Mouse (Mus musculus): ENCODE results near the gene Abcc1. TPM values are rescaled to one million over a fixed set of nuclear protein-coding genes. Genes with fewer than 3 reads are reported as not detected.

The Abcc1 gene
- polyA plus RNA-seq, 1 experiment from 2014 or later = 13.2 TPM

DNA sequence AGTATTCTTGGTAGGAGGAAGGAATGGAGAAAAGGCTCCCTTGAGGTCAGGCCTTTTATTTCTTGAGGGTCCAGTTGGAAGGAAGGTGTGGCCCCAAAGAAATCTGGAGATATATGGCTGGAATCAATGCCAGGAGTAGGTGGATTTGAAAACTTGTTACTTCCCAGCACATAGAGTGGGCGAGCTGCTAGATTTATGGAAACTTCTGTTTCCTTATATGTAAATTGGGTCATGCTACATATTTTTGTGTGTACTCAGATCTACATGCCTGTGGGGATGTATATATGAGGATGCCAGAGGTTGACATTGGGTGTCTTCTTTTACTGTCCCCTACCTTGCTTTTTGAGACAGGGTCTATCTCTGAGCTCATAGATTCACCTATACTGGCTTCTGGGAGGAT is 14.6 kb downstream of the Abcc1 start:
- no peak overlapping the region for H3K4me3 ChIP-seq (ENCODE audit: low read depth, low read length)

DNA sequence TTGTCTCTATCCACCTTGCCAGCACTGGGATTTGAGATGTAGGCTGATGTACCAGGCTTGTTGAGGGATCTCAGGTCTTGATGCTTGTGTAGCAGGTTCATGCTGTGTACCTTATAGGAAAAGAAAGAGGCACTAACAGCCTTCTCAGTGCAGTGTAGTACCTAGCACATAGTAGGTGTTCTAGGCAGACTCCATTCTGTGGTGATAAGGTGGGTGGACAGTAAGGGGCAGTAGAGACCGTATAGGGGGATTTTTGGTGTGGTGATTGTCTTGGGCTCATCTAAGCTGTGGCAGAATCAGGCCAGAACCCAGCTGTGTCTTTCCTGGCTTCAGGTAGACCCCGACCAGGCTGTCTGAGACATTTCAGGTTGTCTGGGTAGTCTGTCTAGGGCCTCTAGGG is 15.0 kb downstream of the Abcc1 start:
- H3K9ac ChIP-seq = no peak overlapping the region
- no peak overlapping the region for H3K4me2 ChIP-seq
- TF ChIP-seq CTCF (IDR thresholded peaks at IDR 0.05; ENCODE audit: low read depth) = no peak
- H3K9me3 ChIP-seq (ENCODE audit: low read depth, low read length) = no peaks in the 10 kb centered on the region
- DNase-seq (no peak), ATAC-seq (ENCODE audit: insufficient read depth) (no peak)
- WGBS = 74% methylated on average over 2 of the region's 2 CpGs
- H3K27ac ChIP-seq (ENCODE audit: low read depth) = no peak overlapping the region
- no peaks in the 10 kb centered on the region for H3K36me3 ChIP-seq (ENCODE audit: insufficient read depth)
- H3K4me3 ChIP-seq (ENCODE audit: low read depth, low read length) = no peak overlapping the region
- H3K27me3 ChIP-seq (ENCODE audit: insufficient read depth, low read length) = no peaks in the 10 kb centered on the region
- peaks cover 3% of the 10 kb centered on the region; the same call in 1 of the 2 replicates for H3K4me1 ChIP-seq (ENCODE audit: insufficient read depth)

More for the DNA sequence above, 14.6 kb downstream of the Abcc1 start:
- Histone ChIP-seq H3K4me1 (ENCODE audit: insufficient read depth) (peaks cover 3% of the 10 kb centered on the region; the same call in 1 of the 2 replicates), H3K36me3 (ENCODE audit: insufficient read depth) (no peaks in the 10 kb centered on the region), H3K9ac (no peak overlapping the region), H3K27ac (ENCODE audit: low read depth) (no peak overlapping the region), H3K4me2 (no peak overlapping the region), H3K27me3 (ENCODE audit: insufficient read depth, low read length) (no peaks in the 10 kb centered on the region), H3K9me3 (ENCODE audit: low read depth, low read length) (no peaks in the 10 kb centered on the region)
- DNase-seq (no peak), ATAC-seq (ENCODE audit: insufficient read depth) (no peak)
- 90% methylated on average over 1 of the region's 1 CpGs for WGBS
- TF ChIP-seq CTCF (IDR thresholded peaks at IDR 0.05; ENCODE audit: low read depth) = no peak

DNA sequence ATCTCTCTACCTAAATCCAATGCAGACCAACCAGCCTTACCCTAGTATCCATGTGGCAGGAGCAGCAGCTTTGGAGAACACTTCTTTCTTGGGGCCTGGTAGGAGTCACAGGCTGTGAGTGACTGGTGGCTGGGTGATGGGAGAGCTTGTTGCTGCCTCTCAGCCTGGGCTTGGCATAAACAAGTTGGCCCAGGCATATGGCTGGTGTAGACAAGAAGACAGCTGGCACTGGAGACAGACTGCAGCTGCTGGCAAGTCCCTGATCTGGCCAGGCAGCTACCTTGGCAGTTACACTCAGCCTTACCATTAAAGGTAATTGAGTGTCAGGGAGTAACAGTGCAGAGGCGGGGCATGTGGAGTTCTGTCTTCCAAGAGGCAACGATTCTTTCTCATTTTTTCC is 16.0 kb downstream of the Abcc1 start:
- Histone ChIP-seq H3K4me2 (no peak overlapping the region), H3K27me3 (ENCODE audit: insufficient read depth, low read length) (no peaks in the 10 kb centered on the region), H3K27ac (ENCODE audit: low read depth) (no peak overlapping the region), H3K9me3 (ENCODE audit: low read depth, low read length) (no peaks in the 10 kb centered on the region), H3K36me3 (ENCODE audit: insufficient read depth) (no peaks in the 10 kb centered on the region), H3K4me3 (ENCODE audit: low read depth, low read length) (no peak overlapping the region), H3K4me1 (ENCODE audit: insufficient read depth) (peaks cover 3% of the 10 kb centered on the region; the same call in 1 of the 2 replicates), H3K9ac (no peak overlapping the region)
- ATAC-seq (ENCODE audit: insufficient read depth) (peak; percentile 58; the same call in 1 of the 2 replicates), DNase-seq (peak; percentile 42)
- WGBS = 70% methylated on average over 2 of the region's 2 CpGs
- no peak for TF ChIP-seq CTCF (IDR thresholded peaks at IDR 0.05; ENCODE audit: low read depth)

GRCm38 (mm10) chr16:14378654-14379053 is 17.3 kb downstream of the Abcc1 start:
- H3K4me2 ChIP-seq = no peak overlapping the region
- no peaks in the 10 kb centered on the region for H3K9me3 ChIP-seq (ENCODE audit: low read depth, low read length)
- no peak overlapping the region for H3K9ac ChIP-seq
- no peaks in the 10 kb centered on the region for H3K4me1 ChIP-seq (ENCODE audit: insufficient read depth)
- ATAC-seq (ENCODE audit: insufficient read depth) = no peak
- H3K27me3 ChIP-seq (ENCODE audit: insufficient read depth, low read length) = no peaks in the 10 kb centered on the region
- 64% methylated on average over 5 of the region's 5 CpGs for WGBS
- no peak overlapping the region for H3K27ac ChIP-seq (ENCODE audit: low read depth)
- no peaks in the 10 kb centered on the region for H3K36me3 ChIP-seq (ENCODE audit: insufficient read depth)
- no peak overlapping the region for H3K4me3 ChIP-seq (ENCODE audit: low read depth, low read length)
- DNase-seq = no peak
- no peak for TF ChIP-seq CTCF (IDR thresholded peaks at IDR 0.05; ENCODE audit: low read depth)

DNA sequence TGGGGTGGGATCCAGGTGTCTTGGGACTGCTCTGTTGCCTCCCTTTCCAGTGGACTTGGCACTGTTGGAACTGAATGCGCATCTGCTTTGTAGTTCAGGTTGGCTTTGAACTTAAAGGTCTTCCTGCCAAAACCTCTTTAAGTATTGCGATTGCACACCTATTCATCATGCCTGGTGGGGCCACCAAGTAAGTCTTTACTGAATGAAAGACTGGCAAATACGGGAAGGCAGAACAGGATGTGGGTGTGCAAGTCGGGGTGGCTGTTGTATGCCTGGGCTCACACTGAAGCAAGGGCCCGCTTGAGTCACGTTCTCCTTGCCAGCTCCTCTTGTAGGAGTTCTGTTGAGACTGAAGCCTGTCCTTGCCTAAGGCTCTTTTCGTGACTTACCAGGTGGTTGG is 18.5 kb downstream of the Abcc1 start:
- no peaks in the 10 kb centered on the region for H3K36me3 ChIP-seq (ENCODE audit: insufficient read depth)
- no peak overlapping the region for H3K27ac ChIP-seq (ENCODE audit: low read depth)
- H3K27me3 ChIP-seq (ENCODE audit: insufficient read depth, low read length) = no peaks in the 10 kb centered on the region
- H3K4me2 ChIP-seq = no peak overlapping the region
- DNase-seq = no peak
- no peaks in the 10 kb centered on the region for H3K9me3 ChIP-seq (ENCODE audit: low read depth, low read length)
- no peaks in the 10 kb centered on the region for H3K4me1 ChIP-seq (ENCODE audit: insufficient read depth)
- 85% methylated on average over 7 of the region's 7 CpGs for WGBS
- no peak for ATAC-seq (ENCODE audit: insufficient read depth)
- TF ChIP-seq CTCF (IDR thresholded peaks at IDR 0.05; ENCODE audit: low read depth) = no peak
- no peak overlapping the region for H3K4me3 ChIP-seq (ENCODE audit: low read depth, low read length)
- H3K9ac ChIP-seq = no peak overlapping the region

- TF ChIP-seq CTCF (IDR thresholded peaks at IDR 0.05; ENCODE audit: low read depth) = no peak
- no peak overlapping the region for H3K4me3 ChIP-seq (ENCODE audit: low read depth, low read length)
- no peak overlapping the region for H3K4me2 ChIP-seq
- DNase-seq = no peak
- no peak overlapping the region for H3K27ac ChIP-seq (ENCODE audit: low read depth)
- no peaks in the 10 kb centered on the region for H3K27me3 ChIP-seq (ENCODE audit: insufficient read depth, low read length)
- ATAC-seq (ENCODE audit: insufficient read depth) = no peak
- H3K9ac ChIP-seq = no peak overlapping the region
- H3K9me3 ChIP-seq (ENCODE audit: low read depth, low read length) = no peaks in the 10 kb centered on the region
- H3K36me3 ChIP-seq (ENCODE audit: insufficient read depth) = no peaks in the 10 kb centered on the region
- no peaks in the 10 kb centered on the region for H3K4me1 ChIP-seq (ENCODE audit: insufficient read depth)
Measured at GRCm38 (mm10) chr16:14381061-14381665, 19.8 kb downstream of the Abcc1 start.

DNA sequence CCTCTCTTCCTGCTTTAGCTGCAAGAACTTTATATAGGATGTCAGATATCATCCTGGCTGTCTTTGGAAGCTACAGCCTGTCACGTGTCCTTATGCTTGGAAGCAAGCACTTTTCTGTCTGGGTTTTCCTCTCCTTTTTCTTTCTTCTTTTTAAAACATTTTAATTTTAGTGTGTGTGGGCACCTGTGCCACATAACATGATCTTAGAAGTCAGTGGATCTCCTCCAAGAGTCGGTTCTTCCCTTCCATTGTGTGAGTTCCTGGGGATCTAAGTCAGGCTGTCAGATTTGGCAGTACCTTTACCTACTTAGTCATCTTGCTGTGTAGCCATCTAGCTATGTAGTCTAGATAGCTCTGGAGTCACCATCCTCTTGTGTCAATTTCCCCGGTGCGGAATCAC is 37.9 kb downstream of the Abcc1 start:
- Histone ChIP-seq H3K4me3 (ENCODE audit: low read depth, low read length) (no peak overlapping the region), H3K9me3 (ENCODE audit: low read depth, low read length) (no peaks in the 10 kb centered on the region), H3K9ac (no peak overlapping the region), H3K27me3 (ENCODE audit: insufficient read depth, low read length) (no peaks in the 10 kb centered on the region), H3K4me1 (ENCODE audit: insufficient read depth) (no peaks in the 10 kb centered on the region), H3K36me3 (ENCODE audit: insufficient read depth) (0 out of 2 replicates have a peak, but pooled peaks cover 11% of the 10 kb centered on the region), H3K27ac (ENCODE audit: low read depth) (no peak overlapping the region), H3K4me2 (no peak overlapping the region)
- DNase-seq = no peak
- no peak for TF ChIP-seq CTCF (IDR thresholded peaks at IDR 0.05; ENCODE audit: low read depth)
- WGBS = 93% methylated on average over 4 of the region's 4 CpGs
- no peak for ATAC-seq (ENCODE audit: insufficient read depth)
